Mouse (Mus musculus) hindbrain, embryonic 16.5 days (tissue): Measurements from ENCODE around the gene Myl9. TPM values are rescaled to one million over a fixed set of nuclear protein-coding genes. Genes with fewer than 3 reads are reported as not detected.

Experiments
- ATAC-seq: fragments of 200-750 bp; cut with Nextera tagmentation; 2 replicates; pipeline ENCODE4 v1.8.0; 2017; ENCODE audit warnings: moderate TSS enrichment, moderate library complexity
- H3K27ac ChIP-seq: fragments of 300-500 bp; sonication (generic); 2 replicates; pipeline ENCODE4 v1.5.1; 2014; ENCODE audit warnings: low read depth, mild to moderate bottlenecking, control low read depth, low read length, moderate library complexity
- H3K27me3 ChIP-seq: fragments of 300-500 bp; sonication (generic); replicated peaks from 2 replicates; pipeline ENCODE4 v1.6.1; 2014; ENCODE audit warnings: low read length; ENCODE audit not compliant: control insufficient read depth, insufficient read depth
- H3K36me3 ChIP-seq: fragments of 300-500 bp; sonication (generic); 2 replicates; pipeline ENCODE4 v1.6.1; 2014; ENCODE audit warnings: mild to moderate bottlenecking, low read length, moderate library complexity, mixed read lengths; ENCODE audit not compliant: control insufficient read depth, insufficient read depth
- H3K4me1 ChIP-seq: fragments of 300-500 bp; sonication (generic); 2 replicates; pipeline ENCODE4 v1.6.1; 2014; ENCODE audit warnings: low read depth, low read length; ENCODE audit not compliant: control insufficient read depth, insufficient read depth
- H3K4me2 ChIP-seq: fragments of 300-500 bp; sonication (generic); 2 replicates; pipeline ENCODE4 v1.6.1; 2014; ENCODE audit warnings: mild to moderate bottlenecking, low read length, control low read depth, moderate library complexity
- H3K4me3 ChIP-seq: fragments of 300-500 bp; sonication (generic); 2 replicates; pipeline ENCODE4 v1.5.1; 2014; ENCODE audit warnings: mild to moderate bottlenecking, low read length, control low read depth, moderate library complexity
- H3K9ac ChIP-seq: fragments of 300-500 bp; sonication (generic); 2 replicates; pipeline ENCODE4 v1.6.1; 2014; ENCODE audit warnings: low read depth, mild to moderate bottlenecking, control low read depth, low read length, moderate library complexity
- H3K9me3 ChIP-seq: fragments of 300-500 bp; sonication (generic); 2 replicates; pipeline ENCODE4 v1.6.1; 2014; ENCODE audit warnings: mild to moderate bottlenecking, low read length, moderate library complexity; ENCODE audit not compliant: control insufficient read depth
- WGBS: fragments of 180-500 bp; shearing (Covaris S2); extraction: QIAGEN DNeasy Blood & Tissue Kit; methylation state at CpG from one replicate; pipeline ENCODE4 v1.1.7; 2014; 5-methylcytosine and 5-hydroxymethylcytosine counted together
- polyA plus RNA-seq: library from polyadenylated mRNA; unstranded; fragments of >200 nt; fragmentation: Nextera tagmentation; extraction: Ambion mirVana; gene quantifications from 2 replicates; pipeline ENCODE4 v1.2.1, GENCODE M21; 2015

The Myl9 gene
- polyA plus RNA-seq, 1 experiment from 2014 or later, result 46.9 TPM

DNA sequence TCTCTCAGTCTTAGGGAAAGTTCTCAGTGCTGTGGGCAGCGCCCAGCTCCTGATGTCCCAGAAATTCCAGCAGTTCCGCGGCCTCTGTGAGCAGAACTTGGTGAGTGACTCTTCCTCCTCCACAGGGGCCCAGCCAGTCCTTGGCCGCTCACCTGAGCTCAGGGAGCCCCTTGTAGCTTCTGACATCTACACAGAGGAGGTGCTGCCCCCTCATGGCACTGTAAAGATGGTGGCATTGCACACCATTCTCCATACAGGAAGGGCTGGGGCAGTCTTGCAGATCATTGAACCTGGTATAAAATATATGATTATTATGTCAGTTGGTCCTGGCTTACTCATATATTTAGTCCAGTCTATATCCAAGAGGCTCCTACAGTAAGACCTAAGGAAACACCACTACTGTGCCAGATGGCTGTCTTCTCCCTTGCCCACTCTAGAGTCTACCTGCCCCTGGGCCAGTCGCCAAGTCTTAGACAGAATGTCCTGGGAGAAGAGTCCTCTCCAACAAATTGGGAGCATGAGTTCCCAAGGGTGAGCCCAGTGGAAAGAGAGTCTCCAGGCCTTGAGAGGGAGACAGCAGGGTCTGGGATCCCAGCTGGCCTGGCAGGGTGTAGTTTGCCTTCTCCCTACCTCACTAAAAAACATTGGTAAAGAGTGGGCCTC, 14.2 kb upstream of the Myl9 start:
- H3K4me3 ChIP-seq, result no peak overlapping the region
- H3K9me3 ChIP-seq, result no peaks in the 10 kb centered on the region
- no peak for ATAC-seq
- H3K9ac ChIP-seq, result no peak overlapping the region
- no peak overlapping the region for H3K4me2 ChIP-seq
- no peak overlapping the region for H3K27ac ChIP-seq
- H3K36me3 ChIP-seq, result peaks cover 59% of the 10 kb centered on the region
- no peaks in the 10 kb centered on the region for H3K27me3 ChIP-seq
- WGBS, result 85% methylated on average over 5 of the region's 5 CpGs
- H3K4me1 ChIP-seq, result no peaks in the 10 kb centered on the region

DNA sequence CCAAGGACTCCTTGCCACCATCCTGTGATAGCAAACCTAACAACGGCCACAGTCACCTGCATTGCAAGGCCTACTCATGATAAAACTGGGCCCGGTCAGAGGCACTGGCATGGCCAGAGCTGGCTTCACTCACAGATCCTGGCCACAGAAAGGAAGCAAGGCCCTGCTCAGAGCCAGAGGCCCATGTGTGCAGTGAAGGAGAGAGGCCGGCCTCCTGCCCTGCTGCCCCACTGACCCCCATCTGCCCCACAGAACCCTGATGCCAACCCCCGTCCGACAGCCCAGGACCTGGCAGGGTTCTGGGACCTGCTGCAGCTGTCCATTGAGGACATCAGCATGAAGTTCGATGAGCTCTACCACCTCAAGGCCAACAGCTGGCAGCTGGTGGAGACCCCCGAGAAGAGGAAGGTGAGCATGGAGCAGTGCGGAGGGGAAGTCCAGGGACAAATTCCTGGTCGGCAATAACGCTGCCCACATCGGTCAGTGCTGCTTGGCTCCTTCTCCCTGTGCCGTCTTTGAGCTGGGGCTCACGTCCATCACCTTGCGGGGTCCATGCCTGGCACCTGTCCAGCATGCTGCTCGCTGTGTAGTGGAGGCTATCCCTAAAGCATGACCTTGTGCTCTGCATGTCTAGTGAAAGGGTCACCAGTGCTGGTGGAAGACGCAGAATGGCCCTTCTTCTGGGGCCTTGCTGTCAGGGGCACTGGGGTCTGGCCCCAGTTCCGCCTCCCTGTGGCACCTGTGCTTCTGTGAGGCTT, 13.5 kb upstream of the Myl9 start:
- Histone ChIP-seq H3K4me1 (no peaks in the 10 kb centered on the region), H3K4me2 (no peak overlapping the region), H3K27ac (no peak overlapping the region), H3K27me3 (no peaks in the 10 kb centered on the region), H3K36me3 (peaks cover 52% of the 10 kb centered on the region), H3K9me3 (no peaks in the 10 kb centered on the region), H3K9ac (no peak overlapping the region), H3K4me3 (no peak overlapping the region)
- ATAC-seq, result no peak
- WGBS, result 95% methylated on average over 17 of the region's 17 CpGs

DNA sequence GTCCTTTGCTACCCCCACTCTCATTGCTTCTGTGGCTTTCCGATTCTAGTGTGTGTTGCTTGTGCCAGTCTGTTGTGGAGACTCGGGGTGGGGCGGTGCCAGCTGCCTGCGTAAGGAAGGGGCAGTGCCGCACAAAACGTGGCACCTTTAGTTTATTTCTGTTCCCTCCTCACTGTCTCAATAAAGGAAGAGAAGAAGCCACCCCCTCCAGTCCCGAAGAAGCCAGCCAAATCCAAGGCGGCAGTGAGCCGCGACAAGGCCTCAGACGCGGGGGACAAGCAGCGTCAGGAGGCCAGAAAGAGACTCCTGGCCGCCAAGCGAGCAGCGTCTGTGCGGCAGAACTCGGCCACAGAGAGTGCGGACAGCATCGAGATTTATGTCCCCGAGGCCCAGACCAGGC, 12.7 kb upstream of the Myl9 start:
- no peaks in the 10 kb centered on the region for H3K9me3 ChIP-seq
- peaks cover 44% of the 10 kb centered on the region for H3K36me3 ChIP-seq
- no peak for ATAC-seq
- H3K4me3 ChIP-seq, result no peak overlapping the region
- no peak overlapping the region for H3K9ac ChIP-seq
- peak overlapping the region; percentile 21; the same call in 1 of the 2 replicates for H3K27ac ChIP-seq
- no peaks in the 10 kb centered on the region for H3K27me3 ChIP-seq
- WGBS, result 75% methylated on average over 21 of the region's 21 CpGs
- no peaks in the 10 kb centered on the region for H3K4me1 ChIP-seq
- no peak overlapping the region for H3K4me2 ChIP-seq

DNA sequence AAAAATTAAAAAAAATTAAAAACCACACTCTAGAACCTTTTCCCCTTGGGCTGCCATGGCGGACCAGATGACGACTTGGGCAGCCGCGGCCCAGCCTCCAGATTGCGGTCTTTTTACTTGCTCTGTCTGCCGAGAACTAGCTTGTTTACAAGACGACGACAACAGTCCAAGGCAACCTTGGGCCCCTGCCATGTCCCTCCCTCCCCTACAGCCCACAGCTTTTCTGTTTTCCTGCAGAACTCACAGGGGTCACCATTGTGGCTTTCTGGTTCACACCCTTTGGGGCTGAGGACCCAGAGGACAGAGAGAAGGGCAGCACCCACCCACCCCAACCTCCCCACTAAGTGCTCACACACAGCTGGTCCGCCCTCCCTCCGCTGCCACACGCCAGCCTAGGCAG, 12.1 kb upstream of the Myl9 start:
- H3K4me2 ChIP-seq, result no peak overlapping the region
- no peak overlapping the region for H3K4me3 ChIP-seq
- no peaks in the 10 kb centered on the region for H3K27me3 ChIP-seq
- no peak overlapping the region for H3K9ac ChIP-seq
- peak; percentile 34; the same call in 1 of the 2 replicates for ATAC-seq
- H3K4me1 ChIP-seq, result no peaks in the 10 kb centered on the region
- H3K9me3 ChIP-seq, result no peaks in the 10 kb centered on the region
- 69% methylated on average over 11 of the region's 11 CpGs for WGBS
- H3K36me3 ChIP-seq, result peaks cover 38% of the 10 kb centered on the region
- H3K27ac ChIP-seq, result no peak overlapping the region

DNA sequence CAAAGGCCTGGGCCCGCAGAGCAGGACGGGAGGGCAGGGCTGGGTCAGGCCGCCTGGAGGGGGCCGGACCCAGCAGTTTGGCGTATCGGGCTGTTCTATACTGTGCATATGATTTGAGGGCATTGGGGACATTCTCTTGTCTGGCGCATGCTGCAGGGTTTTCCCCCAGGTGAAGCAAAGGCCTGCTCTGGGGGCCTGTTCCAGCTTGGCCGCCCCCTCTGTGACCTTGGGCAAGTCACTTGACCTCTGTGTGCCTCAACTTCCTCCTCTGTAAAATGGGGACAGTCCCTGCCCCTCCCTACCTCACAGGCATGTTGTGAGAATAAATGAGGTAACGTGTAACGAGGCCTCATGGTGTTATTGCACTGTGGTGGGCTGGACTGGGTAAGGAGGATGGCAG, 11.2 kb upstream of the Myl9 start:
- WGBS, result 95% methylated on average over 10 of the region's 10 CpGs
- no peak overlapping the region for H3K4me2 ChIP-seq
- ATAC-seq, result peak; percentile 43; the same call in 1 of the 2 replicates
- no peaks in the 10 kb centered on the region for H3K4me1 ChIP-seq
- H3K4me3 ChIP-seq, result no peak overlapping the region
- H3K36me3 ChIP-seq, result peaks cover 29% of the 10 kb centered on the region
- H3K27me3 ChIP-seq, result no peaks in the 10 kb centered on the region
- no peak overlapping the region for H3K27ac ChIP-seq
- no peaks in the 10 kb centered on the region for H3K9me3 ChIP-seq
- no peak overlapping the region for H3K9ac ChIP-seq

DNA sequence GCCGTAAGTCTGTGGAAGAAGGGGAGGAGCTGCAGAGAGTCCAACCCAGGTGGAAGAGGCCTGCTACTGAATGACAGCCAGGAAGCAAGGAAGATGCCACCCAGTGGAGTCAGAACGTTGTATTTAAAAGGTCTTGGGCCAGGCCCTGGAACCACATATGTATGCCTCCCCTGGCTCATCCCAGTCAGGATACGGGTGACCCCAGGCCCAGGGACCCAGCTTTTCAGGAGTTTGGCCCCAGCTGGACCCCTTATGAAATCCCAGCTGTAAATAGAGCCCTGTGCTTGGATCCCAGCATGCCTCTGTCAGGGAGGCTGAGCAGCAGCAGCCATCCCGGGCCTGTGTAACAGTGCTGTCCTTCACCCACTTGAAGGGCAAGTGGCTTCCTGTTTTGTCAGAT, 10.5 kb upstream of the Myl9 start:
- no peaks in the 10 kb centered on the region for H3K4me1 ChIP-seq
- no peak overlapping the region for H3K27ac ChIP-seq
- H3K27me3 ChIP-seq, result no peaks in the 10 kb centered on the region
- no peak overlapping the region for H3K9ac ChIP-seq
- H3K4me3 ChIP-seq, result no peak overlapping the region
- H3K9me3 ChIP-seq, result no peaks in the 10 kb centered on the region
- H3K4me2 ChIP-seq, result no peak overlapping the region
- peaks cover 24% of the 10 kb centered on the region for H3K36me3 ChIP-seq
- no peak for ATAC-seq
- 69% methylated on average over 4 of the region's 4 CpGs for WGBS

DNA sequence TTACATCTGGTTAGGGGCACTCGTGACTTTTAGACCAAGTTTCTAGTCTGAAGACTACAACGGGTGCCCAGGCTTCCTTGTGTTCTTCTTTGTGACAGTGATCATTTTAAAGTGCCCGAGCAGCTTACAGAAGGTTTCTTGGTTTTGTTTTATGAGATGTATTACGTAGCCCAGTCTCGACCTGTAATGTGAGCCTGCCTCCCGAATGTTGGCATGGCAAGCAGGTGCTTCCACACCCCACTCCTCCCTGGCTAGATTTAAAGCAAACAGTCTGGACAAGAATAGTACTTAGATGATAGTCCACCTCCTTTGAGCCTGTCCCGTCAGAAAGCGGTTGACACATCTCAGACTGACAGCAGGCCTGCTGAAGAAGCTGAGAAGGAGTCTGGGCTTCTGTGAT, 9.6 kb upstream of the Myl9 start:
- ATAC-seq, result no peak
- H3K4me1 ChIP-seq, result no peaks in the 10 kb centered on the region
- no peak overlapping the region for H3K4me2 ChIP-seq
- no peak overlapping the region for H3K9ac ChIP-seq
- no peaks in the 10 kb centered on the region for H3K27me3 ChIP-seq
- 89% methylated on average over 8 of the region's 8 CpGs for WGBS
- peaks cover 20% of the 10 kb centered on the region for H3K36me3 ChIP-seq
- H3K9me3 ChIP-seq, result no peaks in the 10 kb centered on the region
- no peak overlapping the region for H3K27ac ChIP-seq
- H3K4me3 ChIP-seq, result no peak overlapping the region

DNA sequence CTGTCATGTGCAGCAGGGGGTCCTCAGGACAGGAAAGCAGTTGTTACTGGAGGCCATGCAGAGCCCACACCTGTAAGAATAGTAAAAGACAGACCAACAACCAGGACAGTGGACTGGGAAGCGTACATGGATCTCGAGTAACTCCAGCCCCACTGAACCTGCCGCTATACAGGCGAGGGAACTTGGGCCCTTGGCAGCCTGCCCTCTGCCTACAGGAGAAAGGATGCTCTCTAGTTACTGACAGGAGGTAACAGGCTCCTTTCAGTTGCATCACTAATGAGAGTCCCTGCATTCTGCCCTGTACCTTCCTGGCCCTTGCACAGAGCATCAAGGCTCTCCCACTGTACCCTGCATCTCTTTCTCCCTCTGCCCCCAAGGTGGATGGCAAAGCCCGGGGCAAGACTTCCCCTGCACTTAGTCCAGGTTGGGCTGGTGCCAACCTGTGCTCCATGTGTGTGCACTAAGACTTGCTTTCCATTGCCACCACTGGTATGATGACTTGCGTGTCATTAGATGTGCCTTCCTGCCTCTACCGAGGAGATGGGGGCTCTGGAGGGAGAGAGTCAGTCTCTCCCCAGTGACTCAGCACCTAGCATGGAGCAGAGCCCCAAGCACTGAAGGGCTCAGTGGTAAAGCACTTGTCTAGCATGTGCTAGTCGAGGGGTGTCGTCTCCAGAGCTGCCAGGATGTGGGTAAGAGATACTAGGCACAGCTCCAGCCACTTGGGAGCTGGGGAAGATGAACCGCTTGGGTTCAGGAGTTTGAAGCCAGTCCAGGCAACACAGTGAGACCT, 8.8 kb upstream of the Myl9 start:
- H3K27ac ChIP-seq, result no peak overlapping the region
- no peak for ATAC-seq
- no peaks in the 10 kb centered on the region for H3K4me1 ChIP-seq
- peaks cover 16% of the 10 kb centered on the region for H3K36me3 ChIP-seq
- no peak overlapping the region for H3K9ac ChIP-seq
- no peaks in the 10 kb centered on the region for H3K9me3 ChIP-seq
- H3K27me3 ChIP-seq, result no peaks in the 10 kb centered on the region
- WGBS, result 70% methylated on average over 10 of the region's 10 CpGs
- H3K4me3 ChIP-seq, result no peak overlapping the region
- H3K4me2 ChIP-seq, result no peak overlapping the region

DNA sequence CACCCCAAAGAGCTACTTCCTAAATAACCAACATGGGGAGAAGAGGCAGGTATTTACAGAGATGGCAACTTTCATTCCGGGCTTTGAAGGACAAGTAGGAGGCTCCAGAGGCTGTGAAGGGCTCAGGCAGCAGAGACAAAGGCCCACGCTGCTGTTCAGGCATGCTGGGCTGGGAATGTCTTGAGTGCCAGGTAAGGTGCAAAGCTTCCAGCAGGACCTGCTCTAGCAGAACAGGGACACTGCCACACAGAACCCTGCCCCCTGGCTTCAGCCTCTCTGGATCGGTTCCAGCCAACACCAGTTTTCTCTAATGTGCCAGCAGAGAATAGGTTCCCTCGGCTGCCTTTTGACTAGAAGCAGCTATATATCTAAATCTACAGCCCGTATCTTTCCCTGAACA, 8.1 kb upstream of the Myl9 start:
- no peak overlapping the region for H3K4me2 ChIP-seq
- no peaks in the 10 kb centered on the region for H3K4me1 ChIP-seq
- 66% methylated on average over 5 of the region's 5 CpGs for WGBS
- ATAC-seq, result no peak
- no peaks in the 10 kb centered on the region for H3K27me3 ChIP-seq
- H3K9me3 ChIP-seq, result no peaks in the 10 kb centered on the region
- H3K4me3 ChIP-seq, result no peak overlapping the region
- no peak overlapping the region for H3K27ac ChIP-seq
- H3K36me3 ChIP-seq, result peaks cover 9% of the 10 kb centered on the region
- no peak overlapping the region for H3K9ac ChIP-seq
